Comparison of ENCODE assay signal across 10 mouse cellular contexts in the genomic region with DNA sequence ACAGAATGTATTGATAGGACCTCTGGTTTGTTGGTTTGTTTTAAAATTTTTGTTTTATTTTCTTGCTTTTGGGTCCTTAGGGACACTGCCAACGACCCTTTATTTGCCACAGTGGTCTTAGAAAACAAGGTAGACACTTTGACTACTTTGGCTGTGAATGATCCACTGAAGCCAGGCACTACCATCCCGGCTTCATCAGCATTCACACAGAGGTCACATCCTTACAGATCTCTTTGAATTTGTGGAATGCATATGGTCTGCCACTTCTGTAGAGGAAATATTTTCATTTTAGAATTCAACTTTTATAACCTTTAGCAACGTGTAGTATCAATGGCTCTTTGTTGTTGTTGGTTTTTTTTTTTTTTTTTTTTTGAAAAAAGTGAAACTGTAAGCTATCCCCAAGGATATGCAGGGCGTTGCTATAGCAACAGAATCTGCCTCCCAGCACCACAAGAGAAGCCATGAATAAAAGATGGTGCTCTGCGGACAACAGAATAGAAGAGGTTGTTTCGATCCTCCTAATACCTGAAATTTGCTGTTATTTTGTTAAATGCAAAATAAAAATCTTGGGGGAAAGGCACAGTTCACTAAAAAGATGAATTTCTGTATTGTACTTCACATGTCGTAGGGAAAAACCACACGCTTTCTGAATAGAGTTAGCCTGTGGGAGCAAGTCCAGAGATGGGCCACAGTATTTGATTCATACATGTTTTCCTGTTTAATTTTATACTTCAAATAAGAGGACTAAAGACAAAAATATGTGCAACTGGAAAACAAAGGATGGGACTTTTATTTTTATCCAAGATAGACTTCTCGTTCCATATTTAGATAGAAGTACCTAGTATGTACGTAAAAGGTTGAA.
DNase-seq lines count a peak whose midpoint lies in the region; ATAC-seq lines count a peak whose summit lies in the region.
"Had no signal": no experiment of that assay in that cellular context is flagged by ENCODE, and none has a peak within 500 bp of the region (broad histone marks: within the 10 kb centered on the region; RNA-seq: fewer than 3 reads in every experiment).

No protein-coding gene starts in this region.

- peak; percentile 13 to 43 for DNase-seq in frontal cortex, adult 2 months (ENCODE audit: extremely low spot score in 1 of 2, low spot score in 1 of 2)
- no peak for DNase-seq in frontal cortex, postnatal 14 days (ENCODE audit: low spot score in 2 of 2)
- DNase-seq in forebrain, embryonic 14.5 days (ENCODE audit: low spot score) = peak; percentile 87
- DNase-seq in left cerebral cortex, postnatal 14 days (ENCODE audit: low spot score in 2 of 2) = peak; percentile 33 to 35
- no peak for DNase-seq in lung, postnatal 10 days
- no peak for DNase-seq in ovary, postnatal 36 days (ENCODE audit: low spot score)
- DNase-seq: cerebellum, adult 11 months had no signal

- peak; percentile 89 for ATAC-seq in forebrain, embryonic 14.5 days
- ATAC-seq in neural tube, embryonic 15.5 days (ENCODE audit: low FRiP score) = peak; percentile 90
- ATAC-seq in monocyte, adult 5-6 weeks (replicated peaks; ENCODE audit: insufficient number of reproducible peaks, low FRiP score, low TSS enrichment, poor library complexity, severe bottlenecking) = no peak

- intact Hi-C loops in left cerebral cortex, postnatal 14 days (cut with DNase I) = no loop called here

- H3K4me3 ChIP-seq in forebrain, embryonic 14.5 days (ENCODE audit: low read depth, low read length) = no peak overlapping the region
- H3K4me3 ChIP-seq in neural tube, embryonic 15.5 days (replicated peaks) = no peak overlapping the region

- 43% methylated on average over 10 of the region's 10 CpGs for WGBS in forebrain, embryonic 14.5 days
- WGBS in neural tube, embryonic 15.5 days = 36% methylated on average over 10 of the region's 10 CpGs

- H3K27ac ChIP-seq in forebrain, embryonic 14.5 days (ENCODE audit: low read depth, low read length) = no peak overlapping the region
- H3K27ac ChIP-seq in neural tube, embryonic 15.5 days (replicated peaks) = peak overlapping the region; percentile 68
- H3K27ac ChIP-seq: liver, embryonic 14.5 days had no signal

- H3K27me3 ChIP-seq in forebrain, embryonic 14.5 days (replicated peaks; ENCODE audit: control insufficient read depth, insufficient read depth, low read length) = no peaks in the 10 kb centered on the region
- no peaks in the 10 kb centered on the region for H3K27me3 ChIP-seq in neural tube, embryonic 15.5 days (replicated peaks)

- no peak overlapping the region for H3K9ac ChIP-seq in forebrain, embryonic 14.5 days (ENCODE audit: low read length)
- no peak overlapping the region for H3K9ac ChIP-seq in neural tube, embryonic 15.5 days (replicated peaks)
- H3K9ac ChIP-seq: liver, embryonic 14.5 days had no signal

- H3K36me3 ChIP-seq in forebrain, embryonic 14.5 days (ENCODE audit: control insufficient read depth, insufficient read depth, low read length) = no peaks in the 10 kb centered on the region
- H3K36me3 ChIP-seq in neural tube, embryonic 15.5 days = no peaks in the 10 kb centered on the region

- H3K4me1 ChIP-seq in forebrain, embryonic 14.5 days (ENCODE audit: control insufficient read depth, insufficient read depth, low read length) = peaks cover 2% of the 10 kb centered on the region; the same call in 1 of the 2 replicates
- H3K4me1 ChIP-seq in neural tube, embryonic 15.5 days = peaks cover 6% of the 10 kb centered on the region; the same call in 1 of the 2 replicates

- no peak overlapping the region for H3K4me2 ChIP-seq in forebrain, embryonic 14.5 days (ENCODE audit: low read length)
- H3K4me2 ChIP-seq in neural tube, embryonic 15.5 days = peak overlapping the region; percentile 13; the same call in 1 of the 2 replicates

- no peaks in the 10 kb centered on the region for H3K9me3 ChIP-seq in forebrain, embryonic 14.5 days (replicated peaks; ENCODE audit: control insufficient read depth, low read length)
- H3K9me3 ChIP-seq in neural tube, embryonic 15.5 days (replicated peaks) = no peaks in the 10 kb centered on the region

Comparison
In these comparisons a context has a peak if more than half of its experiments do, and no peak if none do; other contexts are left out.
1. DNase-seq: peak in frontal cortex, adult 2 months (2 of 2), forebrain, embryonic 14.5 days (single experiment) and left cerebral cortex, postnatal 14 days (2 of 2); none in frontal cortex, postnatal 14 days (0 of 2), lung, postnatal 10 days (single experiment) and ovary, postnatal 36 days (single experiment).